9 mouse cellular contexts compared by ENCODE assay signal in the genomic region with DNA sequence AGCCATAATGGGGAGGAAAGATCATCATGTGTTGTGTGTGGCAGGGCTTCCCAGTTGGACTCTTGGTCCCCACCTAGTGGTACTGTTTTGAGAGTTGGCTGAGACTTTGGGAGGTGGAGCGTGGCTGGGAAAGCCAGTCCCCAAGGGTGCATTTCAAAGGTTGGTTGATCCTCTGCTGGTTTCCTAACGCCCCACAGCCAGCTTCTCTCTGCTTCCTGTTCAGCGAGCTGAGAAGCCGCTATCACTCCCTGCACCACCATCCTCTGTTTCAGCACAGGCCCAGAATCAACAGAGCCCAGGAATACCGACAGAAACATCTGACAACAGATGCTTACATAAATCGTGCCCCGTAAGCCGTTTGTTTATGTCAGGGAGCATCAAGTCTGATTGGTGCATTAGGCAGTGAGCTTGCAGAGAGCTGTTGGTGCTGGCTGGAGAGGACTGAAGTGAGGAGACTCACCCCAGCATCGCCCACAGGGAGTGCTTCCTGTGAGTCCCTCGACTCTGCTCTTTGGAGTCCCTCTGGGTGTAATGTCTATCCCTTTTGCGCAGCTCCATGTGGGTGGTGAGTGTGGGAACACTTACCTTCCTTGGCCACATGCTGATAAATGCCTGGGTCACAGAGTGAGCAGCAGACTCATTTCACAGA.
DNase-seq lines count a peak whose midpoint lies in the region; ATAC-seq and TF ChIP-seq lines count a peak whose summit lies in the region.
"Had no signal": no experiment of that assay in that cellular context is flagged by ENCODE, and none has a peak within 500 bp of the region (broad histone marks: within the 10 kb centered on the region; RNA-seq: fewer than 3 reads in every experiment).

No protein-coding gene starts in this region.

- peak; percentile 32 for DNase-seq in thymus, postnatal 0 days (ENCODE audit: low spot score)
- no peak for DNase-seq in thymus, adult 18-20 months
- peak; percentile 51 to 60 for DNase-seq in cerebellum, postnatal 25 days
- DNase-seq in heart, embryonic 10.5 days (ENCODE audit: low spot score): no peak
- peak; percentile 87 for DNase-seq in kidney, postnatal 0 days (ENCODE audit: low spot score)
- DNase-seq in urinary bladder, adult 2 months (ENCODE audit: low spot score): no peak

- TF ChIP-seq POLR2A in olfactory bulb, adult 2 months (IDR thresholded peaks at IDR 0.05; ENCODE audit: insufficient read depth, low read depth, low read length): no peak

- no peaks in the 10 kb centered on the region for H3K9me3 ChIP-seq in heart, embryonic 10.5 days
- no peaks in the 10 kb centered on the region for H3K9me3 ChIP-seq in kidney, postnatal 0 days (replicated peaks; ENCODE audit: low read length)
- no peaks in the 10 kb centered on the region for H3K9me3 ChIP-seq in liver, embryonic 16.5 days (replicated peaks; ENCODE audit: control insufficient read depth, low read length)

- H3K27me3 ChIP-seq in heart, embryonic 10.5 days (ENCODE audit: insufficient read depth, poor library complexity, severe bottlenecking): no peaks in the 10 kb centered on the region
- no peaks in the 10 kb centered on the region; the same call in 1 of the 2 replicates for H3K27me3 ChIP-seq in kidney, postnatal 0 days (ENCODE audit: insufficient read depth, low read length)
- H3K27me3 ChIP-seq in liver, embryonic 16.5 days (ENCODE audit: control insufficient read depth, insufficient read depth, low read depth, low read length): no peaks in the 10 kb centered on the region

- peak; percentile 66 for ATAC-seq in kidney, postnatal 0 days (replicated peaks; ENCODE audit: low FRiP score, low read depth)
- peak; percentile 16; the same call in 1 of the 2 replicates for ATAC-seq in liver, embryonic 16.5 days (ENCODE audit: low read depth)

- peaks cover 4% of the 10 kb centered on the region; the same call in 1 of the 2 replicates for H3K36me3 ChIP-seq in heart, embryonic 10.5 days
- H3K36me3 ChIP-seq in kidney, postnatal 0 days (ENCODE audit: insufficient read depth, low read length): no peaks in the 10 kb centered on the region
- H3K36me3 ChIP-seq in liver, embryonic 16.5 days (ENCODE audit: control insufficient read depth, insufficient read depth): no peaks in the 10 kb centered on the region

- peaks cover 13% of the 10 kb centered on the region for H3K4me1 ChIP-seq in heart, embryonic 10.5 days
- no peaks in the 10 kb centered on the region for H3K4me1 ChIP-seq in kidney, postnatal 0 days (replicated peaks; ENCODE audit: insufficient read depth, low read length)
- H3K4me1 ChIP-seq in liver, embryonic 16.5 days (ENCODE audit: control insufficient read depth, low read depth, low read length): no peaks in the 10 kb centered on the region; the same call in 1 of the 2 replicates
- peaks cover 8% of the 10 kb centered on the region for H3K4me1 ChIP-seq in olfactory bulb, adult 2 months (ENCODE audit: control insufficient read depth, insufficient read depth, low read length)

- WGBS in heart, embryonic 10.5 days: 5% methylated on average over 11 of the region's 11 CpGs
- 5% methylated on average over 11 of the region's 11 CpGs for WGBS in kidney, postnatal 0 days
- WGBS in liver, embryonic 16.5 days (ENCODE audit: insufficient replicate concordance): 5% methylated on average over 11 of the region's 11 CpGs
- WGBS in olfactory bulb, adult 2 months: 6% methylated on average over 11 of the region's 11 CpGs

- H3K4me3 ChIP-seq in heart, embryonic 10.5 days: peak overlapping the region; percentile 45
- H3K4me3 ChIP-seq in kidney, postnatal 0 days (replicated peaks; ENCODE audit: low read depth, low read length): peak overlapping the region; percentile 23; the same call in 1 of the 2 replicates
- H3K4me3 ChIP-seq in liver, embryonic 16.5 days (ENCODE audit: low read depth, low read length): no peak overlapping the region
- H3K4me3 ChIP-seq in olfactory bulb, adult 2 months (ENCODE audit: insufficient read depth, low read depth, low read length): peak overlapping the region; percentile 30
- H3K4me3 ChIP-seq: erythroblast, embryonic 14.5 days had no signal

- TF ChIP-seq CTCF in kidney, postnatal 0 days (IDR thresholded peaks at IDR 0.05; ENCODE audit: low read depth): peak; percentile 78
- no peak for TF ChIP-seq CTCF in olfactory bulb, adult 2 months (IDR thresholded peaks at IDR 0.05; ENCODE audit: insufficient read depth, low read depth, low read length)

- H3K9ac ChIP-seq in kidney, postnatal 0 days (ENCODE audit: low read depth, low read length): no peak overlapping the region
- no peak overlapping the region for H3K9ac ChIP-seq in liver, embryonic 16.5 days (ENCODE audit: low read depth, low read length)

- peak overlapping the region; percentile 48 for H3K4me2 ChIP-seq in kidney, postnatal 0 days (ENCODE audit: low read length)
- peak overlapping the region; percentile 41 for H3K4me2 ChIP-seq in liver, embryonic 16.5 days (ENCODE audit: low read depth, low read length)

- H3K27ac ChIP-seq in heart, embryonic 10.5 days: peak overlapping the region; percentile 69
- H3K27ac ChIP-seq in kidney, postnatal 0 days: no peak overlapping the region
- H3K27ac ChIP-seq in liver, embryonic 16.5 days (ENCODE audit: low read length): no peak overlapping the region
- H3K27ac ChIP-seq in olfactory bulb, adult 2 months (ENCODE audit: insufficient read depth, low read depth, low read length): peak overlapping the region; percentile 23; the same call in 1 of the 2 replicates

Comparison
In these comparisons a context has a peak if more than half of its experiments do, and no peak if none do; other contexts are left out.
1. DNase-seq: peak in thymus, postnatal 0 days (single experiment), cerebellum, postnatal 25 days (2 of 2) and kidney, postnatal 0 days (single experiment); none in thymus, adult 18-20 months (0 of 2), heart, embryonic 10.5 days (single experiment) and urinary bladder, adult 2 months (single experiment).
2. H3K27ac ChIP-seq: peak in heart, embryonic 10.5 days (single experiment) and olfactory bulb, adult 2 months (single experiment); none in kidney, postnatal 0 days (single experiment) and liver, embryonic 16.5 days (single experiment).